Mouse (Mus musculus) spleen, adult 12 weeks (tissue): ENCODE data around the gene Nt5c.
"Not testable (repeated sequence)": the region's sequence is repeated elsewhere in the genome, so short reads cannot be mapped to it uniquely, and the experiment has no call there.

Experiments
- DNase-seq: peaks from one replicate; pipeline ENCODE4 v3.0.0; 2022; ENCODE audit warnings: low spot score

Gene Nt5c

GRCm38 (mm10) chr11:115510507-115510888, 18.8 kb upstream of the Nt5c start:
- DNase-seq = no peak

GRCm38 (mm10) chr11:115509773-115510506, 18.3 kb upstream of the Nt5c start:
- DNase-seq = no peak

GRCm38 (mm10) chr11:115508061-115508460, 16.4 kb upstream of the Nt5c start:
- no peak for DNase-seq

- no peak for DNase-seq
Measured at GRCm38 (mm10) chr11:115506586-115506985, 14.9 kb upstream of the Nt5c start.

GRCm38 (mm10) chr11:115502636-115503035, 11.0 kb upstream of the Nt5c start:
- no peak for DNase-seq

- DNase-seq = not testable (repeated sequence)
Measured at GRCm38 (mm10) chr11:115496559-115496958, 4.9 kb upstream of the Nt5c start.

GRCm38 (mm10) chr11:115492387-115492786, 725 bp upstream of the Nt5c start:
- DNase-seq = no peak

- no peak for DNase-seq
Measured at GRCm38 (mm10) chr11:115490441-115491355, 964 bp downstream of the Nt5c start.

GRCm38 (mm10) chr11:115488551-115489104, 3.0 kb downstream of the Nt5c start:
- DNase-seq = no peak

GRCm38 (mm10) chr11:115485155-115485554, 6.5 kb downstream of the Nt5c start:
- DNase-seq = no peak

- peak; percentile 73 for DNase-seq
Measured at GRCm38 (mm10) chr11:115483726-115484125, 7.9 kb downstream of the Nt5c start.

GRCm38 (mm10) chr11:115483278-115483677, 8.4 kb downstream of the Nt5c start:
- no peak for DNase-seq

- no peak for DNase-seq
Measured at GRCm38 (mm10) chr11:115481553-115482259, 10.0 kb downstream of the Nt5c start.

GRCm38 (mm10) chr11:115478296-115478938, 13.2 kb downstream of the Nt5c start:
- DNase-seq = no peak

GRCm38 (mm10) chr11:115477388-115477787, 14.3 kb downstream of the Nt5c start:
- not testable (repeated sequence) for DNase-seq

GRCm38 (mm10) chr11:115476630-115477029, 15.0 kb downstream of the Nt5c start:
- DNase-seq = not testable (repeated sequence)

- no peak for DNase-seq
Measured at GRCm38 (mm10) chr11:115475758-115476237, 15.9 kb downstream of the Nt5c start.

- peak; percentile 80 for DNase-seq
Measured at GRCm38 (mm10) chr11:115475025-115475757, 16.5 kb downstream of the Nt5c start, which contains the start of gene Armc7. Armc7 (plus strand) TSS chr11:115475667.

- DNase-seq = peak; percentile 88
Measured at GRCm38 (mm10) chr11:115473626-115474275, 17.9 kb downstream of the Nt5c start.

- DNase-seq = no peak
Measured at GRCm38 (mm10) chr11:115472183-115472582, 19.5 kb downstream of the Nt5c start.
